Mouse (Mus musculus): ENCODE measurements around the gene Tceal9. TPM values are rescaled to one million over a fixed set of nuclear protein-coding genes. Genes with fewer than 3 reads are reported as not detected.

Tceal9 gene
- polyA plus RNA-seq, 1 experiment from 2014 or later: 641 TPM

GRCm38 (mm10) chrX:136278401-136278800 is 33.5 kb downstream of the Tceal9 start:
- no peaks in the 10 kb centered on the region for H3K4me1 ChIP-seq (replicated peaks; ENCODE audit: control insufficient read depth, insufficient read depth, low read length)
- no peak for TF ChIP-seq CTCF (IDR thresholded peaks at IDR 0.05; ENCODE audit: low read depth)
- no peak overlapping the region for H3K4me2 ChIP-seq (replicated peaks; ENCODE audit: low read depth)
- H3K9me3 ChIP-seq (ENCODE audit: control insufficient read depth): no peaks in the 10 kb centered on the region
- no peaks in the 10 kb centered on the region for H3K36me3 ChIP-seq (ENCODE audit: control insufficient read depth, insufficient read depth)
- no peak overlapping the region for H3K4me3 ChIP-seq (ENCODE audit: low read depth, low read length)
- H3K27ac ChIP-seq (ENCODE audit: low read depth, low read length): no peak overlapping the region
- no peak overlapping the region for H3K9ac ChIP-seq (ENCODE audit: low read depth, low read length)
- ATAC-seq: no peak
- H3K27me3 ChIP-seq (replicated peaks; ENCODE audit: control insufficient read depth, insufficient read depth, low read length): no peaks in the 10 kb centered on the region

DNA sequence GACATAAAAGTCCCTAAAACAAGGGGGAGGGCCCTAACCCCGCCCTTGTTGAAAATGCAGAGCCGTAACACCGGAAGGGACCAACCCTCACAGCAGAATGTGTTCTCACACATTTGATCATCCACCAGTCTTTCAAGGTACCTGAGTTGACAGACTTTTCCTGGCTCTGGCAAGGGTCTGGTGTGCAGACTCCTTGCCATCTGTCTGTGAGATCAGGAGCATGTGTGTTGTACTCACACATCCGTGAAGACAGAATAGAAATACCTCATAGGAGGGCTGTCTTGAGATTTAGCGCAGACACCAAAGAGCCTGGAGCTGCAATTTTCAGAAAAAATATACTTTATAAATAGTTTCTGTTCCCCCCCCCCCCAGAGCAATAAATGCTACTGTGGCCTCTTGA is 34.5 kb downstream of the Tceal9 start:
- Histone ChIP-seq H3K4me2 (replicated peaks; ENCODE audit: low read depth) (no peak overlapping the region), H3K9ac (ENCODE audit: low read depth, low read length) (no peak overlapping the region), H3K4me1 (replicated peaks; ENCODE audit: control insufficient read depth, insufficient read depth, low read length) (no peaks in the 10 kb centered on the region), H3K9me3 (ENCODE audit: control insufficient read depth) (no peaks in the 10 kb centered on the region), H3K27ac (ENCODE audit: low read depth, low read length) (no peak overlapping the region), H3K27me3 (replicated peaks; ENCODE audit: control insufficient read depth, insufficient read depth, low read length) (no peaks in the 10 kb centered on the region), H3K4me3 (ENCODE audit: low read depth, low read length) (no peak overlapping the region), H3K36me3 (ENCODE audit: control insufficient read depth, insufficient read depth) (no peaks in the 10 kb centered on the region)
- 79% methylated on average over 5 of the region's 5 CpGs for WGBS
- no peak for TF ChIP-seq CTCF (IDR thresholded peaks at IDR 0.05; ENCODE audit: low read depth)
- no peak for ATAC-seq

- 29% methylated on average over 8 of the region's 8 CpGs for WGBS
- H3K4me3 ChIP-seq (ENCODE audit: low read depth, low read length): no peak overlapping the region
- no peak for TF ChIP-seq CTCF (IDR thresholded peaks at IDR 0.05; ENCODE audit: low read depth)
- H3K4me2 ChIP-seq (replicated peaks; ENCODE audit: low read depth): no peak overlapping the region
- H3K9me3 ChIP-seq (ENCODE audit: control insufficient read depth): no peaks in the 10 kb centered on the region
- H3K9ac ChIP-seq (ENCODE audit: low read depth, low read length): no peak overlapping the region
- no peak for ATAC-seq
- no peaks in the 10 kb centered on the region for H3K27me3 ChIP-seq (replicated peaks; ENCODE audit: control insufficient read depth, insufficient read depth, low read length)
- H3K27ac ChIP-seq (ENCODE audit: low read depth, low read length): no peak overlapping the region
- no peaks in the 10 kb centered on the region for H3K36me3 ChIP-seq (ENCODE audit: control insufficient read depth, insufficient read depth)
- no peaks in the 10 kb centered on the region for H3K4me1 ChIP-seq (replicated peaks; ENCODE audit: control insufficient read depth, insufficient read depth, low read length)
Observed at GRCm38 (mm10) chrX:136290817-136291281, 46.0 kb downstream of the Tceal9 start.

Other genes with a start within 250 kb of the Tceal9 start
- 8.2 and 8.4 TPM in 2 replicates for gene Arxes1, start 211.7 kb upstream of the Tceal9 start, polyA plus RNA-seq (2015; fragmentation: Nextera tagmentation; extraction: Ambion mirVana)
- gene Bex2, start 176.8 kb upstream of the Tceal9 start, polyA plus RNA-seq (2015; fragmentation: Nextera tagmentation; extraction: Ambion mirVana): 55.0 and 58.5 TPM in 2 replicates
- 0.22 and 0.27 TPM in 2 replicates for gene Nxf3, start 159.8 kb upstream of the Tceal9 start, polyA plus RNA-seq (2015; fragmentation: Nextera tagmentation; extraction: Ambion mirVana)
- gene Bex4, start 106.1 kb upstream of the Tceal9 start, polyA plus RNA-seq (2015; fragmentation: Nextera tagmentation; extraction: Ambion mirVana): 235 and 294 TPM in 2 replicates
- 239 and 262 TPM in 2 replicates for gene Tceal8, start 72.7 kb upstream of the Tceal9 start, polyA plus RNA-seq (2015; fragmentation: Nextera tagmentation; extraction: Ambion mirVana)
- 3.4 and 5.3 TPM in 2 replicates for gene Tceal5, start 41.2 kb upstream of the Tceal9 start, polyA plus RNA-seq (2015; fragmentation: Nextera tagmentation; extraction: Ambion mirVana)
- 0.37 and 0.58 TPM in 2 replicates for gene Tceal7, start 30.3 kb upstream of the Tceal9 start, polyA plus RNA-seq (2015; fragmentation: Nextera tagmentation; extraction: Ambion mirVana)
- gene Bex1, start 29.6 kb upstream of the Tceal9 start, polyA plus RNA-seq (2015; fragmentation: Nextera tagmentation; extraction: Ambion mirVana): 41.4 and 50.7 TPM in 2 replicates
- gene Bex3, start 25.2 kb downstream of the Tceal9 start, polyA plus RNA-seq (2015; fragmentation: Nextera tagmentation; extraction: Ambion mirVana): 270 and 277 TPM in 2 replicates